Comparison of ENCODE assay signal across 27 mouse cellular contexts in the genomic region with DNA sequence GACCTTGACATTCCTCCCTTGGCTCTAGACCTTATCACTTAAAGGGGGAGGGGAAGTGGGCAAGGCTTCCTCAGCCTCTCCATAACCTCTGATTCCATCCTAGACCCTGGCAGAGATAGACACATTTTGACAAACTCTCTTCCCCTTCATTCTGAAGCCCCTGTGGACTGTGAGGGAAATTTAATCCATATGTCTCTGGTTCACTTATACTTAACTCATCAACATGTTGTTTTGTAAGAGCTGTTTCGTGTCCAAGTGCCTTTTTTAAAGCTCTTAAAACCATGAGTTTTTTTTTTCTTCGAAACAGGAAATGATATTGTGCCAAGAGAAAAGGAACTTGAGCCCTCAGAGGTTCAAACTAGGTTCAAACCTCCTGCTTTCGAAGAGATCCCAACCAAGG.
DNase-seq lines count a peak whose midpoint lies in the region; ATAC-seq and TF ChIP-seq lines count a peak whose summit lies in the region.
"Had no signal": no experiment of that assay in that cellular context is flagged by ENCODE, and none has a peak within 500 bp of the region (broad histone marks: within the 10 kb centered on the region; RNA-seq: fewer than 3 reads in every experiment).

No protein-coding gene starts in this region.

- H3K9me3 ChIP-seq in heart, embryonic 10.5 days: no peaks in the 10 kb centered on the region
- H3K9me3 ChIP-seq in lung, embryonic 14.5 days (ENCODE audit: low read depth, low read length): no peaks in the 10 kb centered on the region
- H3K9me3 ChIP-seq in embryonic facial prominence, embryonic 15.5 days (replicated peaks): no peaks in the 10 kb centered on the region
- H3K9me3 ChIP-seq: embryonic facial prominence, embryonic 12.5 days; forebrain, embryonic 10.5 days; forebrain, embryonic 13.5 days; heart, embryonic 15.5 days; hindbrain, embryonic 10.5 days; hindbrain, embryonic 13.5 days had no signal

- no peaks in the 10 kb centered on the region for H3K27me3 ChIP-seq in heart, embryonic 10.5 days (ENCODE audit: insufficient read depth, poor library complexity, severe bottlenecking)
- H3K27me3 ChIP-seq in lung, embryonic 14.5 days (ENCODE audit: insufficient read depth, low read length): no peaks in the 10 kb centered on the region
- H3K27me3 ChIP-seq in embryonic facial prominence, embryonic 15.5 days: no peaks in the 10 kb centered on the region
- H3K27me3 ChIP-seq: embryonic facial prominence, embryonic 12.5 days; forebrain, embryonic 13.5 days; heart, embryonic 12.5 days; heart, embryonic 15.5 days; hindbrain, embryonic 13.5 days had no signal

- no peak overlapping the region for H3K4me2 ChIP-seq in lung, embryonic 14.5 days
- no peak overlapping the region for H3K4me2 ChIP-seq in embryonic facial prominence, embryonic 15.5 days (replicated peaks)
- H3K4me2 ChIP-seq: embryonic facial prominence, embryonic 12.5 days; forebrain, embryonic 13.5 days; heart, embryonic 12.5 days; heart, embryonic 15.5 days; hindbrain, embryonic 13.5 days had no signal

- TF ChIP-seq CTCF in lung, embryonic 14.5 days (IDR thresholded peaks at IDR 0.05; ENCODE audit: low read depth): no peak

- ATAC-seq in lung, embryonic 14.5 days (ENCODE audit: insufficient read depth): no peak
- no peak for ATAC-seq in embryonic facial prominence, embryonic 15.5 days (ENCODE audit: insufficient number of reproducible peaks, low FRiP score, low TSS enrichment, low read depth)
- ATAC-seq: CD4-positive, CD25-positive, alpha-beta regulatory T cell, adult 4 months; forebrain, embryonic 13.5 days; forebrain, embryonic 16.5 days; hindbrain, embryonic 16.5 days had no signal

- H3K4me3 ChIP-seq in heart, embryonic 10.5 days: no peak overlapping the region
- H3K4me3 ChIP-seq in lung, embryonic 14.5 days (ENCODE audit: low read depth, low read length): no peak overlapping the region
- no peak overlapping the region for H3K4me3 ChIP-seq in embryonic facial prominence, embryonic 15.5 days (replicated peaks)
- H3K4me3 ChIP-seq: embryonic facial prominence, embryonic 12.5 days; forebrain, embryonic 10.5 days; forebrain, embryonic 13.5 days; heart, adult 2 months; heart, embryonic 12.5 days; heart, embryonic 15.5 days; hindbrain, embryonic 10.5 days; hindbrain, embryonic 13.5 days had no signal

- H3K9ac ChIP-seq in lung, embryonic 14.5 days: no peak overlapping the region
- no peak overlapping the region for H3K9ac ChIP-seq in embryonic facial prominence, embryonic 15.5 days
- H3K9ac ChIP-seq: embryonic facial prominence, embryonic 12.5 days; forebrain, embryonic 13.5 days; heart, embryonic 12.5 days; heart, embryonic 15.5 days; hindbrain, embryonic 13.5 days had no signal

- no peaks in the 10 kb centered on the region for H3K36me3 ChIP-seq in heart, embryonic 10.5 days
- H3K36me3 ChIP-seq in lung, embryonic 14.5 days (ENCODE audit: insufficient read depth): no peaks in the 10 kb centered on the region
- no peaks in the 10 kb centered on the region for H3K36me3 ChIP-seq in embryonic facial prominence, embryonic 15.5 days
- H3K36me3 ChIP-seq: embryonic facial prominence, embryonic 12.5 days; forebrain, embryonic 10.5 days; heart, embryonic 12.5 days; heart, embryonic 15.5 days; hindbrain, embryonic 10.5 days; hindbrain, embryonic 13.5 days had no signal

- peak; percentile 20 for DNase-seq in heart, embryonic 10.5 days (ENCODE audit: low spot score)
- no peak for DNase-seq in heart, adult 8-10 months (ENCODE audit: low spot score)
- peak; percentile 34 for DNase-seq in lung, embryonic 14.5 days
- no peak for DNase-seq in lung, adult 18-20 months
- DNase-seq in 3T3-L1 (ENCODE audit: low read depth, low spot score): peak; percentile 14
- no peak for DNase-seq in thymus, postnatal 36 days
- DNase-seq: adrenal gland, adult 8-10 months; adrenal gland, postnatal 36 days; cerebellum, adult 18-20 months; cerebellum, adult 9-10 months; cerebellum, postnatal 14 days; gastrocnemius, postnatal 10 days; gastrocnemius, postnatal 36 days; heart, adult 2 months; heart, postnatal 10 days; heart, postnatal 36 days had no signal

- WGBS in heart, embryonic 10.5 days: 72% methylated on average over 3 of the region's 3 CpGs
- WGBS in lung, embryonic 14.5 days: 52% methylated on average over 3 of the region's 3 CpGs
- 34% methylated on average over 3 of the region's 3 CpGs for WGBS in embryonic facial prominence, embryonic 15.5 days

- H3K4me1 ChIP-seq in heart, embryonic 10.5 days: no peaks in the 10 kb centered on the region
- 0 out of 2 replicates have a peak, but pooled peaks cover 2% of the 10 kb centered on the region for H3K4me1 ChIP-seq in lung, embryonic 14.5 days (ENCODE audit: insufficient read depth)
- peaks cover 5% of the 10 kb centered on the region; the same call in 1 of the 2 replicates for H3K4me1 ChIP-seq in embryonic facial prominence, embryonic 15.5 days
- H3K4me1 ChIP-seq: embryonic facial prominence, embryonic 12.5 days; forebrain, embryonic 10.5 days; forebrain, embryonic 13.5 days; heart, embryonic 12.5 days; heart, embryonic 15.5 days; hindbrain, embryonic 10.5 days had no signal

- no peak overlapping the region for H3K27ac ChIP-seq in heart, embryonic 10.5 days
- H3K27ac ChIP-seq in lung, embryonic 14.5 days (ENCODE audit: low read depth): no peak overlapping the region
- peak overlapping the region; percentile 55; the same call in 1 of the 2 replicates for H3K27ac ChIP-seq in embryonic facial prominence, embryonic 15.5 days (replicated peaks)
- H3K27ac ChIP-seq: embryonic facial prominence, embryonic 12.5 days; forebrain, embryonic 10.5 days; forebrain, embryonic 13.5 days; heart, adult 2 months; heart, embryonic 15.5 days; hindbrain, embryonic 10.5 days; hindbrain, embryonic 13.5 days had no signal

Comparison
In these comparisons a context has a peak if more than half of its experiments do, and no peak if none do; other contexts are left out.
1. DNase-seq: peak in heart, embryonic 10.5 days (single experiment), lung, embryonic 14.5 days (single experiment) and 3T3-L1 (single experiment); none in heart, adult 8-10 months (single experiment), lung, adult 18-20 months (0 of 2) and thymus, postnatal 36 days (0 of 2).